Mouse (Mus musculus) ES-Bruce4 (cell line): Measurements from ENCODE around the gene Pdx1.

Experiments
- CTCF ChIP-seq: IDR thresholded peaks from one replicate; pipeline ENCODE4 v1.8.1; 2011; ENCODE audit warnings: low read depth, low read length
- EP300 ChIP-seq: IDR thresholded peaks from 2 replicates; pipeline ENCODE4 v1.6.1; 2011; ENCODE audit warnings: low read depth, low read length; ENCODE audit not compliant: insufficient read depth
- POLR2A ChIP-seq: IDR thresholded peaks from one replicate; pipeline ENCODE4 v1.8.1; 2011; ENCODE audit warnings: low read length; ENCODE audit not compliant: insufficient read depth

DNA sequence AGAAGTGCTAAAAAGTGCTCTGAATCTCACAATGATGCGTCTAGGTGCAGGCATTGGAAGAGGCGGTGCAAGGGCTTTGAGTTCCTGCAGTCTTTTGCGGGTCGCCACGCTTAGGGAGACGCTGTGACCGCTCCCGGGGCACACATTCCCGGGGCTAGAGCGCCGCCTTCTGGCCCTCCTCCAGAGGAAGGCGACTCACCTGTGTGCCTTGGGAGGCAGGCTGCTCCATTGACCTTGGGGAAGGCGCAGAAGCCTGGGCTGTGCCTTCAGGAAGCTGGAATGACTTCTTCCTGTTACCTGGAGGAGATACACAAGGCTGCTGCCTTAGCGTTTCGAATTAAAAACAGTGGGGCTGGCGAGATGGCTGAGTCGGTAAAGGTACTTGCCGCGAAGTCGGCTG lies 24.4 kb downstream of the Pdx1 start:
- peak; percentile 72 for TF ChIP-seq CTCF
- TF ChIP-seq EP300: 0 out of 2 replicates have a peak, but pooled peaks have one; percentile 29
- TF ChIP-seq POLR2A: no peak
